Mouse (Mus musculus) urinary bladder, adult 2 months (tissue): Measurements from ENCODE around the gene Tbc1d10a. TPM values are rescaled to one million over a fixed set of nuclear protein-coding genes. Genes with fewer than 3 reads are reported as not detected.

Experiments
- DNase-seq: peaks from one replicate; pipeline ENCODE4 v3.0.0; 2022; ENCODE audit warnings: low spot score
- polyA plus RNA-seq: library from polyadenylated mRNA; depleted of rRNA; stranded (reverse); fragments of >200 nt; gene quantifications from 2 replicates; pipeline ENCODE4 v1.2.3, GENCODE M21; 2012

Gene Tbc1d10a
- polyA plus RNA-seq, 1 experiment, result 137 TPM

GRCm38 (mm10) chr11:4237389-4237912 is 50.9 kb downstream of the Tbc1d10a start:
- DNase-seq, result peak; percentile 18

GRCm38 (mm10) chr11:4238167-4238566 is 51.6 kb downstream of the Tbc1d10a start:
- DNase-seq, result peak; percentile 13

- no peak for DNase-seq
Measured at GRCm38 (mm10) chr11:4239691-4240090, 53.1 kb downstream of the Tbc1d10a start.

- DNase-seq, result no peak
Measured at GRCm38 (mm10) chr11:4240151-4240550, 53.6 kb downstream of the Tbc1d10a start.

- DNase-seq, result no peak
Measured at GRCm38 (mm10) chr11:4241180-4241579, 54.6 kb downstream of the Tbc1d10a start.

- DNase-seq, result no peak
Measured at GRCm38 (mm10) chr11:4246126-4246525, 59.5 kb downstream of the Tbc1d10a start.

GRCm38 (mm10) chr11:4246623-4247022 is 60.0 kb downstream of the Tbc1d10a start:
- DNase-seq, result no peak

- DNase-seq, result no peak
Measured at GRCm38 (mm10) chr11:4247201-4247959, 60.8 kb downstream of the Tbc1d10a start.

GRCm38 (mm10) chr11:4249151-4249550 is 62.6 kb downstream of the Tbc1d10a start:
- no peak for DNase-seq

GRCm38 (mm10) chr11:4250290-4250689 is 63.7 kb downstream of the Tbc1d10a start:
- no peak for DNase-seq

- no peak for DNase-seq
Measured at GRCm38 (mm10) chr11:4251376-4251775, 64.8 kb downstream of the Tbc1d10a start.

- no peak for DNase-seq
Measured at GRCm38 (mm10) chr11:4252886-4253285, 66.3 kb downstream of the Tbc1d10a start.

GRCm38 (mm10) chr11:4256846-4257607 is 70.4 kb downstream of the Tbc1d10a start, which contains the start of gene Lif:
Gene Lif (plus strand): TSS chr11:4257557.
- DNase-seq, result no peak

- no peak for DNase-seq
Measured at GRCm38 (mm10) chr11:4257756-4258155, 71.2 kb downstream of the Tbc1d10a start.

- DNase-seq, result peak; percentile 82
Measured at GRCm38 (mm10) chr11:4258657-4259082, 72.1 kb downstream of the Tbc1d10a start.

GRCm38 (mm10) chr11:4260463-4261187 is 74.0 kb downstream of the Tbc1d10a start:
- DNase-seq, result no peak

GRCm38 (mm10) chr11:4261188-4261494 is 74.6 kb downstream of the Tbc1d10a start:
- no peak for DNase-seq

- DNase-seq, result no peak
Measured at GRCm38 (mm10) chr11:4261969-4262368, 75.4 kb downstream of the Tbc1d10a start.

- no peak for DNase-seq
Measured at GRCm38 (mm10) chr11:4262847-4263246, 76.3 kb downstream of the Tbc1d10a start.

GRCm38 (mm10) chr11:4263296-4263695 is 76.7 kb downstream of the Tbc1d10a start:
- DNase-seq, result no peak

GRCm38 (mm10) chr11:4264066-4264465 is 77.5 kb downstream of the Tbc1d10a start:
- no peak for DNase-seq
